Mouse (Mus musculus): ENCODE measurements around the gene Calcoco1. TPM values are rescaled to one million over a fixed set of nuclear protein-coding genes. Genes with fewer than 3 reads are reported as not detected.
"Not testable (repeated sequence)": the region's sequence is repeated elsewhere in the genome, so short reads cannot be mapped to it uniquely, and the experiment has no call there.

Calcoco1 gene
- total RNA-seq, 2 experiments from 2014 or later, result 44.3 to 46.7 TPM

- intact Hi-C loops (cut with DNase I), result loop anchor here (10.0 kb wide), 1 partner anchor 119 kb away; no protein-coding TSS in a partner anchor
- DNase-seq (ENCODE audit: extremely low spot score in 1 of 2, low spot score in 2 of 2), result peak in 1 of 2 experiments; percentile 26
Measured at GRCm38 (mm10) chr15:102663825-102664224, 58.2 kb downstream of the Calcoco1 start.

DNA sequence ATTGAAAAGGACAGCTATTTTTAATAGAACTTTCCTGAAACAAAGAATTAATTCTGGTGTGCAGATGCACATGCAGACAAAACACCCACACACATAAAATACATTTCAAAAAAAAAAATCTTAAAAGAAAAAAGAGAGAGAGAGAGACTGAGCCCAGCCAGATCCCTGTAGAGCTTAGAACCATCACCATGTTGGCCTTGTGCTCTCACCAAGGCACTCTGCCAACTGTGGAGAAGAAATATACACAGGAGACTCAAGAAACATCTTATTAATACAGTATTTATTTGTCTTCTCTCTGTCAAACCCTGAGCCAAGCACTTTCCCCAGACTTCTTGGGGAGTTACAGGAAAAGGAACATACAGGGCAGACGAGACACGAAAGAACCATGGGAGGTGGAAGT lies 59.4 kb downstream of the Calcoco1 start:
- intact Hi-C loops (cut with DNase I), result loop anchor here (10.0 kb wide), 1 partner anchor 118 kb away; no protein-coding TSS in a partner anchor

GRCm38 (mm10) chr15:102657926-102658381 lies 64.0 kb downstream of the Calcoco1 start:
- intact Hi-C loops (cut with DNase I), result no loop called here
- no peak for DNase-seq (ENCODE audit: extremely low spot score in 1 of 2, low spot score in 2 of 2)

More for the DNA sequence above, 59.4 kb downstream of the Calcoco1 start:
- DNase-seq (ENCODE audit: extremely low spot score in 1 of 2, low spot score in 2 of 2), result not testable (repeated sequence)

Small RNA genes lying within 50 kb of the gene (microRNA-seq; reads per million reads assigned to microRNA genes)
- not detected for gene Mir688

Other genes starting within 250 kb of the Calcoco1 start
- gene Gm10337, start 218.5 kb downstream of the Calcoco1 start, total RNA-seq (2021), result not detected
- gene Map3k12, start 205.1 kb downstream of the Calcoco1 start, total RNA-seq (2021), result 10 to 100 TPM; 93.0 to 95.6 TPM
- gene Tarbp2, start 204.0 kb downstream of the Calcoco1 start, total RNA-seq (2021), result 10 to 100 TPM; 40.8 to 42.5 TPM
- 1 to 10 TPM; 3.4 to 4.2 TPM for gene Npff, start 197.2 kb downstream of the Calcoco1 start, total RNA-seq (2021)
- gene Gm28047, start 97.1 kb downstream of the Calcoco1 start, total RNA-seq (2021), result 1 to 10 TPM in 1 of 2 experiments, not detected in 1; 1.2 TPM
- 10 to 100 TPM; 26.7 to 34.4 TPM for gene Atf7, start 96.7 kb downstream of the Calcoco1 start, total RNA-seq (2021)
- 1 to 10 TPM; 9.7 to 9.8 TPM for gene Atp5g2, start 49.8 kb downstream of the Calcoco1 start, total RNA-seq (2021)
- not detected for gene Hoxc13, start 198.9 kb upstream of the Calcoco1 start, total RNA-seq (2021)
- not detected for gene Hoxc12, start 214.6 kb upstream of the Calcoco1 start, total RNA-seq (2021)
- not detected for gene Hoxc11, start 232.2 kb upstream of the Calcoco1 start, total RNA-seq (2021)
- not detected for gene Hoxc10, start 244.6 kb upstream of the Calcoco1 start, total RNA-seq (2021)
- not detected for gene Hoxc5, start 245.3 kb upstream of the Calcoco1 start, total RNA-seq (2021)